Mouse (Mus musculus): ENCODE results near the gene Nans.

Nans gene

DNA sequence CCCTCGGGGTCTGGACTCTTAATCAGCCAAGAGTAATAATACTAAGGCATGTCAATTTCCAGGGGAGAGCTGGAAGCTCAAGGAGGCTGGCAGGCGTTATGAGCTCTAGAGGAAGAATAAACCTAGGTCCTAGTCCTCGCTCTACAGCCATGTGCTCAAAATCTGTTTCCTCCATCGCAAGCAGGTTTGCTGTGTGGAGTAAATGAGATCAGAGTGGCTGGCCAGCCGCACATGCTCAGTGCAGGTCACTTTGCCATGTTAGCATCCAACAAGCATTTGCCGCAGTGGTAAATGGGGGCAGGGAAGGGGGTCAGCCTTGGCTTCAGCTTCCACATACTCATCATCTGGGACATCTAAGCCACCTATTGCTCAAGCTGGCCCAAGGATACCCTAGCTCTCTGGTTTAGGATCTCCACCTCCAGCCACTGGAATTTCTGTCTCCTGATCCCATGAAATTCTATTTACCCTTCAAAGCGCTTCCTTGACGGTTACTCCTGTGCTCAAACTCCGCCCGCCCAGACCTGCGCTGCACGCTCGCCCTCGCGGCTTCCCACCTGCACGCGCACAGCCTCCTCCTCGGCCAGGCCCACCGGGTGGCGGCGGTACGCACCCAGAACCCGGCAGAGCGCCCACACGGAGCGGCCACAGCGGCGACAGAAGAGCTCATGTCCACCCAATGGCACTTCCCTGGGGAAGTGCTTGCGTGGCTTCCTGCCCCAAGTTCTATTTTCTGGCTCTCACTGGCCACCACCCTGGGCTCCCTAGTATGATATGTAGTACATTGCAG is 45.1 kb downstream of the Nans start:
- peak in 1 of 2 experiments; percentile 26 for DNase-seq

DNA sequence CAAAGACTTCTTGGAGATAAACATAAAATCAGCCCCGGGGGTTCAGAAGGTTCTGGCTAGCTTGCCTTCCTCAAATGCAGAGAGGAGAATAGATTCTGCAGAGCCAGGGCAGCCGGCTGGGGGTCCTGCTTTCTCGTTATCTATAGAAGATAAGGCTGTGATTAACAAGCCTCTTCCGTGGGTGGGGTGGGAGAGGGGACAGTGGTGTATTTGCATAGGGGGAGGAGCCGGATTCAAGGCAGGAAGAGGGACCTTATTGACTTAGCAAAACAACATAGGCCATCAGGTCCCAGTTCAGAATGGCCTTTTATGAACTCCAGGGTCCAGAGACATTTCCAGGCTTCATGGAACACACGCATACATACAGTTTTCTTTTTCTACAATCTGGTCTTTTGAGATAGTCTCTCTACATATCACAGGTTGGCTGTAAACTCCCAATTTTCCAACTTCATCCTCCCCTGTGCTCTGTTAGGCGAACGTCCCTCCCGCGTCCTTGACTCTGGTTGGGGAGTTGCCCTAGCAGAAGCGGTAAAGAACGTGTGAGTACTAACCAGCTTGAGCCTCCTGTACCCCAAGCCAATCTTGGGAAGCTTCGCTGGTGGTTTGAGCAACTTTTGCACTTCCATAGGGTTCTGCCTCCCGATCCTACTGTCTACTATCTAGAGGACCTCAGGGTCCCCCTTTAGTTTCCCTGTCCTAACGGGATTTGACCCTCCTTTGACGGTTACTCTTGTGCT is 46.2 kb downstream of the Nans start:
- DNase-seq: peak in 1 of 2 experiments; percentile 40

DNA sequence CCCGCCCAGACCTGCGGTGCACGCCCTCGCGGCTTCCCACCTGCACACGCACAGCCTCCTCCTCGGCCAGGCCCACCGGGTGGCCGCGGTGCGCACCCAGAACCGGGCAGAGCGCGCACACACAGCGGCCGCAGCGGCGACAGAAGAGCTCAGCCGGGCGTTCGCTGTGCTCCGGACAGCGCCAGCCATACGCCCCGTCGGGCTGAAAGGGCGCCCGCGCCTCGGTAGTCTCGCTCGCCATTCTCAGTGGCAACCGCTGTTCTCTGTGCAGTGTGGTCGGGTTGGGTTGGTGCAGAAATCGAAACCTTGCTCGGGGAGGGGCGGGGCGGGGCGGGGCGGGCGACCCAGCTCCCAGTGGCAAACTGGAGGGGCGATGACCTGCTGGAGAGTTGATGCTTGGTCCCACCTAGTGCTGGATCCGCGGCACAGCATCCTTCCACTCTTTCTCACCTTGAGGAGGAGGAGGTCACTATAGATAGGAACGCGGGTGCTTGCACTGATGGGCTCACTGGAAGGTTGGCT is 46.9 kb downstream of the Nans start, which contains the start of gene Trim14:
Gene Trim14, minus strand, starts transcription at position 302 of the 522 bp plus-strand sequence.
- peak; percentile 48 to 67 for DNase-seq

DNA sequence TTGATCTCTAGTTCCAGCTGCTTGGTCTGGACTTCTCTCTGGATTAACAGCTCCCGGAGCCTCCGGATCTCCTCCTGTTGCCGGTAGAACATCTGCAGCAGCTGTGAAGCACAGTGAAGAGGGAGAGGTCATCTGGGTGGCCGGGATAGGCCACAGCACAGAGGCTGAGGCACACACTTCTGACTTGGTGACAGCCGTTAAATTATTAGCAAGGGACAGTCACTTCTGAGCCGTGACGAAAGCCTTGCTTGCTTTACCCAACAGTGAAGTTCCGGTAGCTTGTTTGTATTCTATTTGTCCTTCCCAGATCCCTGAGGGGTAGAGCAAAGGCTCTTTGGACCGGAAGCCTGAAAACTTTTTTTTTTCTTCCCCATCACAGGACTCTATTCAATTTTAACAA is 50.1 kb downstream of the Nans start:
- no peak for DNase-seq

DNA sequence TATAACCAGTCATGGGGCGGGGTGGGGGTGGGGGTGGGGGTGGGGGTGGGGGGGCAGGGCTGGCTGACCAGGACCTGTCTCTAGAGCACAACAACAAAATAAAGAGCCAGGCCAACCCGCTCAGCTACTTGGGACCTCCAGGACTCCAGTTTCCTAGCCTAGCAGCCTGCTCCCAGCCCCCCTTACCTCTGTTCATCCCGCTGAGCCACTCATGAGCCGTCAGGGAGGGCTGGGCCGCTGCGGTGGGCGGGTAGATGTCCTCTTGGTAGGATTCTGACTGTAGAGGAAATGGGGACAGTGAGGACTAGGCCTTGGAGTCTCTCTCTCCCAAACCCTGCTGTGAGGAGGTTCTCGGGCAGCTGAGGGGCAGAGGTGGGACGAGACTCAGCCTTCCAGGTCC is 52.7 kb downstream of the Nans start:
- DNase-seq: no peak

DNA sequence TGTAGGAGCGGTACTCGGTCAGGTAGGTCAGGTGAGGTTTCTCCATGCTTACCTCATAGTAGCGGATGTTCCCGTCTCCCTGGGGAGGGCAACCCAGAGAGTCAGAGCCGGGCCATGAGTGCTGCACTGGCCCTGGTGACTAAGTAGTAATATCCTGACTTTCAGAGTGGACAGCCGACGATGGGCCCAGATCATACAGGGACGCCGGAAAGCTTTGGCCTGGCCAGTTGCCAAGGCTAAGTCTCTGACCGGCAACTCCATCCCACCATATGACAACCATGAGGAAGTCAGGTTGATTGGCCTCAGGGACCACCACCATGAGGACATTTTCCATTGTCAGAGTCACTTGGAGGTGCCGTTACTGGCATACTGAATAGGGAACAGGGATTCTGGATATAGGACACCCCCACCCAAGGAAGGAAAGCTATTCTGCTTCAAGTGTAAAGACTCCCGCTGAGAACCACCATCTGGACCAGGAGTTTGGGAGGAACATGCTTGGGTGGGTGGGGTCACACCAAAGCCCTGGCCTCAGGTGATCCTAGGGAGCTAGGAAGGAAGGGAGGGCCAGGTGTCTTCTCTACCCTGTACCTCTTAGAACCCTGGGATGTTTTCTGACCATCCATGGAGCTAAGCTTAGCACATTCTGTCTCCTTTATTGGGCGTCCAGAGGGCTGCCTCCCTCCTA is 54.5 kb downstream of the Nans start:
- no peak for DNase-seq

DNA sequence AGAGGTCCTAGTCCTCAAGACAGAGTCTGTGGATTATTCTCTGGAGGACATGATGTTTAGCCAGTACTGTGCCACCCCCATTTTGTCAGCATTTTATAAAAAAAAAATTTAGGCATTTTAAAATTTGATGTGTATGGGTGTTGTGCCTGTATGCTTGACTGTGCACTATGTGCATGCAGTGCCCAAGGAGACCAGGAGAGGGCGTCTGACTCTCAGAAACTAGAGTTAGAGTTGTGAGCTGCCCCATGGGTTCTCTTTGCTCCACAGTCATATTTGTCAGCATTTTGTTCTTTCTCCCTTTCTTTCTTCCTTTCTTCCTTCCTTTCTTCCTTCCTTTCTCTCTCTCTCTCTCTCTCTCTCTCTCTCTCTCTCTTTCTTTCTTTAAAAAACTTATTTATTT is 55.3 kb downstream of the Nans start:
- no peak for DNase-seq

DNA sequence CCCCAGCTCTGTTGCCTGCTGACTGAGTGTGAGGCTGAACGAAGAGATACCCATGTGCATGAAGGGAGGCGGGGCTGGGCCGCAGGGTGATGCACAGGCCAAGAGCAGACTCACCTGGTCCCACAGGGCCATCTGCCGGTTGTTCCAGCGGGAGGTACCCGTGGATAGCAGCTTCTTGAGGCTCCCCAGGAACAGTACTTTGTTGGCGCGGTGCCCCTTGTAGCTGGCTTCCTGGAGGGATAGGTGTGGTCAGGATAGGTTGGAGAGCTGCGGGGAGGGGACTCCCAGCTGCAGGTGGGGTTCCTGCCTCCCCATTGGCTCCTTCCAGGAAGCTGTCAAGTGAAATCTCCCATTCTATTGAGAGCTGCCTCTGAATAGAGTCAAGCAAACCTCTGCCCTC is 56.5 kb downstream of the Nans start:
- no peak for DNase-seq

DNA sequence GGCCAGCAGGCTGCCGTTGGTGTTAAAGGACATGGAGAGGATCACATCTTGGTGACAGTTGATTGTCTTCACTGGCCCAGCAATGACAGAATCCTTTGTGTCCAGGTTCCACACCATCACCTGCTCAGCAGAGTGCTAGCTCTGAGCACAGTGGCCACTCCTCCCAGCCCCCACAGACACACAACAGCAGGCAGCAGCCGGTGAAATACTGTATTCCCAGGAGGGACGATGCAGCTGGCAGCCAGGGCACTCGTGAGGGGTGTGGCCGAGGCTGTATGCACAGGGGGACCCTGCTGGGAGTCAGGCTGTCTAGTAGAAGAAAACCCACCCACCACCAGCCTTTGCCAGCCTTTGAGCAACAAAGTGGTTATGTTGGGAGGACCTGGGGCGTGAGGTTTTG is 57.7 kb downstream of the Nans start:
- no peak for DNase-seq

DNA sequence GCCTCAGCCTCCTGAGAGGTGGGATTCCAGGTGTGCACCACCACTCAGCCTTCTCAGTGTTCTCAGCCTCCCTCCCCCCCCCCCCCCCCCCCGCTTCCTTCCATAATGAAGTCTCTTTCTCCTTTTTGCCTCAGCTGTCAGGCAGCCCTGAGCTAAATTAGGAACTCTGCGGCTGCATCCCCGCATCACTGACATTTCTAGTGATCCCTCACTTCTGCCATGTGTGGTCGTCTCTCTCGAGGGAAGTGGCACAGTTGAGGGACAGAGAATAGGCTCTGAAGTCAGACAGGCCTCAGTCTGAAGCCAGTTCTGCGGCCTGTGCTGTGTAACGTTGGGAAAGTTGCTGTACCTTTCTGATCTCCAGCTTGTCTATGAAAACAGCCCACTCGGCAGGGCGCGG is 60.9 kb downstream of the Nans start:
- DNase-seq: no peak

DNA sequence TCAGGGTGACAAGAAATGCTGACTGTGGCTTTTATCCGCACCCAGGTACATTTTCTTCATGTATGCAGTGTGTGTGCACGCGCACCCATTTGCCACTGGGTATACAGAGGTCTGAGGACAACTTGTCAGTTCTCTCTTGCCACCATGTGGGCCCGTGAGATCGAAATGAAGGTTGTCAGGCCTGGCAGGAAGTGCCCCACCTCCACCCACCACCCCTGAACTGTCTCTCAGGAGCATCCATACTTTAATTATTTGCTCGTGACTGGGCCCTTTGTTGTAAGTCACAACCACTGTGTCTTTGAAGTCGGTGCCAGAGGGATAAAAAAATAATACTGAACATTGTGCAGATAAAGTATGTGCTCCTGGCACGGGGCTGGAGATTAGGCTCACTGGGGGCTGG is 61.4 kb downstream of the Nans start:
- DNase-seq: no peak

All from thymus, adult 18-20 months (tissue).